Mouse (Mus musculus) gastrocnemius, adult 2 months (tissue): ENCODE data around the gene Abhd10. TPM values are rescaled to one million over a fixed set of nuclear protein-coding genes. Genes with fewer than 3 reads are reported as not detected.

ENCODE experiments used
- DNase-seq: peaks from one replicate; pipeline ENCODE4 v3.0.0; 2022
- H3K27ac ChIP-seq: fragments of 200-600 bp; 2 replicates; pipeline ENCODE4 v1.8.1; 2022; ENCODE audit warnings: mild to moderate bottlenecking
- H3K4me3 ChIP-seq: fragments of 200-600 bp; 2 replicates; pipeline ENCODE4 v1.8.1; 2022; ENCODE audit warnings: mild to moderate bottlenecking, moderate library complexity
- CTCF ChIP-seq: fragments of 200-600 bp; IDR thresholded peaks from 2 replicates; pipeline ENCODE4 v1.8.1; 2022; ENCODE audit warnings: antibody characterized with exemption, mild to moderate bottlenecking, moderate library complexity
- intact Hi-C: fragments of 180-260 bp; cut with DNase I; formaldehyde crosslinking; loops from one replicate; pipeline ENCODE4 v1.15.1; 2025
- total RNA-seq, 2 experiments: library from RNA; stranded (reverse); gene quantifications; 2 replicates each; pipeline ENCODE4 v1.2.3; 2021

Gene Abhd10
- total RNA-seq, 2 experiments from 2014 or later, result 11.4 to 13.6 TPM

DNA sequence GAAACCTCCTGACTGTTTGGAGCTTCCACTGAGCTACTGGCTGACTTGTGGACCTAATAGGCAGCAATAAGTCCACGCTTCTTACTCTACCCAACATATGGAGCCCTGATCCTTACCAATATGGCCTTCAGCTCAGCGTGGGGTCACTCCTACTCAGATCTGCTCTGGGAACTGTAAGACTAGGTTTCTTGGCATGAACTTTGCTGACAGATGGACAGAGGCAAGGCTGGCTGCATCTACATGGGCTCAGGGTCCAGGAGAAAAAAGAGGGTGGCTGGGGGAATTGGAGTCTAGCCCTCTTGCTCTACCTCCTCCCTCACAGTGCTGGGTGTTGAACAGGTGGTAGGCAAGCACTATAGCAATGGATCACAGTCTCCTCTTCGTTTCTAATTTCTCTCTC lies 55.9 kb downstream of the Abhd10 start:
- no peak overlapping the region for H3K4me3 ChIP-seq
- intact Hi-C loops, result loop anchor here (5.0 kb wide), 2 partner anchors 285 to 335 kb away; no protein-coding TSS in a partner anchor
- H3K27ac ChIP-seq, result no peak overlapping the region
- no peak for TF ChIP-seq CTCF
- DNase-seq, result no peak

DNA sequence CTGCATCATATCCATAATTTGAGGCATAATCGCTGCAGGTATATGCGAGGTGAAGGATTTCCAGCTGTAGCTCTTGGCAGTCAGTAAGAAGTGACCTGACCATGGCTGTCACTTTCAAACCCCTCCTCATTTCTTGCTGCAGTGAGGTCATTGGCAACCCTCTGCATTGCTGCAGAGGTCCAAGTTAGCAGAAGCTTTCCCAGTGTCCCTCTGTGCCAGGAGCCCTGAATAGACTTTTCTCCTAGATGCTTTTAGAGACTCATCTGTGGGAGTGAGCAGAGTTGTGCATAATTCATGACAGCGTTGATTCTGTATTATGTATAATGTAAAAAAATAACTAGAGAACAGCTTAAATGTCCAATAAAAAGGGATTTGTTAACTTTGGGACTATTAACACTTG lies 57.5 kb downstream of the Abhd10 start:
- H3K4me3 ChIP-seq, result no peak overlapping the region
- TF ChIP-seq CTCF, result no peak
- intact Hi-C loops, result loop anchor here (5.0 kb wide), 2 partner anchors 287 to 337 kb away; no protein-coding TSS in a partner anchor
- no peak overlapping the region for H3K27ac ChIP-seq
- no peak for DNase-seq

DNA sequence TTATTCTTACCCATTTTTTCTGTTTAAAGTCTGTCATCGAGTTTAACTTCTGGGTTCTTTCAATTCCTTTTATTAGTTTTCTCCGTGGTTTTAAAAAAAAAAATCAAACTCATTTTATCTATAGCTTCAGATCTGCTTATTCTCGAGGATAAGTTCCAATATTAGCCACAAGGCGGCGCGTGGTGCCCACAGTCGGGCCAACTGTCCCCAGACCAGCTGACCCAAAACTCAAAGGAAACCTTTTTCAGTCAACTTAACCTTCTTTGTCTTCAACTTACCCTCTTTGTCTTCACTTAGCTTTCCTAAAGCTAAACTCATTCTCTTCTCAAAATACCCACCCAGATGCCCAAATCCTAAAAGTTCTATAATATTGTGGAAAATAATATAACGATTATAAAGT lies 57.9 kb downstream of the Abhd10 start:
- H3K4me3 ChIP-seq, result no peak overlapping the region
- DNase-seq, result peak; percentile 63
- intact Hi-C loops, result loop anchor here (5.0 kb wide), 2 partner anchors 287 to 337 kb away; no protein-coding TSS in a partner anchor
- no peak overlapping the region for H3K27ac ChIP-seq
- peak; percentile 86 for TF ChIP-seq CTCF

Other genes starting within 250 kb of the Abhd10 start
- gene Gm609, start 250.0 kb downstream of the Abhd10 start, total RNA-seq, result under 1 TPM; 0.08 to 0.23 TPM
- not detected for gene Gm17783, start 210.9 kb downstream of the Abhd10 start, total RNA-seq
- gene Slc9c1, start 207.6 kb downstream of the Abhd10 start, total RNA-seq, result not detected
- not detected for gene Gcsam, start 132.6 kb downstream of the Abhd10 start, total RNA-seq
- not detected for gene BC016579, start 88.9 kb downstream of the Abhd10 start, total RNA-seq
- gene Tmprss7, start 49.3 kb downstream of the Abhd10 start, total RNA-seq, result not detected
- gene Tagln3, start 18.3 kb downstream of the Abhd10 start, total RNA-seq, result 1 to 10 TPM in 1 of 2 experiments, under 1 TPM in 1; 0.26 to 1.2 TPM
- gene Phldb2, start 210.6 kb upstream of the Abhd10 start, total RNA-seq, result 1 to 10 TPM; 5.2 to 6.8 TPM